Mouse (Mus musculus) thymus, adult 2 months (tissue): Measurements from ENCODE around the gene Habp4. TPM values are rescaled to one million over a fixed set of nuclear protein-coding genes. Genes with fewer than 3 reads are reported as not detected.

Source experiments
- DNase-seq: peaks from one replicate; pipeline ENCODE4 v3.0.0; 2021
- H3K27ac ChIP-seq: fragments of 200-500 bp; 2 replicates; pipeline ENCODE4 v1.5.1; 2012; ENCODE audit warnings: low read length, control low read depth; ENCODE audit not compliant: control insufficient read depth, insufficient read depth
- H3K27me3 ChIP-seq: fragments of 200-500 bp; 2 replicates; pipeline ENCODE4 v1.6.1; 2012; ENCODE audit warnings: mild to moderate bottlenecking, low read length, moderate library complexity, mixed read lengths; ENCODE audit not compliant: control insufficient read depth, insufficient read depth
- H3K36me3 ChIP-seq: fragments of 200-500 bp; 2 replicates; pipeline ENCODE4 v1.6.1; 2012; ENCODE audit warnings: mild to moderate bottlenecking, low read length, moderate library complexity; ENCODE audit not compliant: control insufficient read depth, insufficient read depth
- H3K4me1 ChIP-seq: fragments of 200-500 bp; replicated peaks from 2 replicates; pipeline ENCODE4 v1.6.1; 2012; ENCODE audit warnings: low read length; ENCODE audit not compliant: control insufficient read depth, insufficient read depth
- H3K4me3 ChIP-seq: fragments of 200-500 bp; 2 replicates; pipeline ENCODE4 v1.5.1; 2012; ENCODE audit warnings: mild to moderate bottlenecking, low read length, control low read depth, moderate library complexity; ENCODE audit not compliant: control insufficient read depth, insufficient read depth
- CTCF ChIP-seq: fragments of 200-500 bp; IDR thresholded peaks from 2 replicates; pipeline ENCODE4 v1.5.1; 2012; ENCODE audit warnings: mild to moderate bottlenecking, control low read depth, low read length, moderate library complexity, borderline replicate concordance; ENCODE audit not compliant: control insufficient read depth, poor library complexity, insufficient read depth; ENCODE audit errors: extremely low read depth
- POLR2A ChIP-seq: fragments of 200-500 bp; IDR thresholded peaks from 2 replicates; pipeline ENCODE4 v1.6.1; 2012; ENCODE audit warnings: mild to moderate bottlenecking, low read length, control low read depth, moderate library complexity; ENCODE audit not compliant: control insufficient read depth, poor library complexity, insufficient read depth; ENCODE audit errors: extremely low read depth
- WGBS: fragments of 180-500 bp; shearing (Covaris S2); methylation state at CpG from one replicate; pipeline ENCODE4 v1.1.7; 2018; 5-methylcytosine and 5-hydroxymethylcytosine counted together
- polyA plus RNA-seq: library from polyadenylated mRNA; depleted of rRNA; stranded (reverse); fragments of >200 nt; gene quantifications from 2 replicates; pipeline ENCODE4 v1.2.3, GENCODE M21; 2012

The Habp4 gene
- polyA plus RNA-seq, 1 experiment = 10.8 TPM

- 43% methylated on average over 2 of the region's 2 CpGs for WGBS
- Histone ChIP-seq H3K4me1 (no peaks in the 10 kb centered on the region), H3K27me3 (no peaks in the 10 kb centered on the region), H3K4me3 (no peak overlapping the region), H3K36me3 (no peaks in the 10 kb centered on the region), H3K27ac (no peak overlapping the region)
- peak; percentile 12 for DNase-seq
- TF ChIP-seq CTCF (no peak), POLR2A (no peak)
Observed at GRCm38 (mm10) chr13:64205186-64205585, 43.6 kb downstream of the Habp4 start.

- 95% methylated on average over 6 of the region's 6 CpGs for WGBS
- H3K27me3 ChIP-seq = no peaks in the 10 kb centered on the region
- no peak overlapping the region for H3K27ac ChIP-seq
- H3K36me3 ChIP-seq = no peaks in the 10 kb centered on the region
- H3K4me1 ChIP-seq = no peaks in the 10 kb centered on the region
- no peak for DNase-seq
- H3K4me3 ChIP-seq = no peak overlapping the region
- TF ChIP-seq POLR2A = no peak
- TF ChIP-seq CTCF = no peak
Observed at GRCm38 (mm10) chr13:64208146-64208545, 46.5 kb downstream of the Habp4 start.

- WGBS = 88% methylated on average over 5 of the region's 5 CpGs
- no peak for TF ChIP-seq CTCF
- no peak for TF ChIP-seq POLR2A
- no peaks in the 10 kb centered on the region for H3K27me3 ChIP-seq
- no peak overlapping the region for H3K27ac ChIP-seq
- H3K4me3 ChIP-seq = no peak overlapping the region
- H3K4me1 ChIP-seq = no peaks in the 10 kb centered on the region
- no peak for DNase-seq
- H3K36me3 ChIP-seq = no peaks in the 10 kb centered on the region
Observed at GRCm38 (mm10) chr13:64211995-64212603, 50.5 kb downstream of the Habp4 start.

- H3K36me3 ChIP-seq = no peaks in the 10 kb centered on the region
- 97% methylated on average over 5 of the region's 5 CpGs for WGBS
- no peak overlapping the region for H3K27ac ChIP-seq
- H3K4me3 ChIP-seq = no peak overlapping the region
- no peaks in the 10 kb centered on the region for H3K27me3 ChIP-seq
- H3K4me1 ChIP-seq = no peaks in the 10 kb centered on the region
- TF ChIP-seq CTCF (no peak), POLR2A (no peak)
- no peak for DNase-seq
Observed at GRCm38 (mm10) chr13:64214891-64215290, 53.3 kb downstream of the Habp4 start.

- Histone ChIP-seq H3K27ac (no peak overlapping the region), H3K4me3 (no peak overlapping the region), H3K4me1 (peaks cover 4% of the 10 kb centered on the region), H3K36me3 (no peaks in the 10 kb centered on the region), H3K27me3 (no peaks in the 10 kb centered on the region)
- no peak for DNase-seq
- WGBS = 95% methylated on average over 3 of the region's 3 CpGs
- TF ChIP-seq CTCF (no peak), POLR2A (no peak)
Observed at GRCm38 (mm10) chr13:64225738-64226137, 64.1 kb downstream of the Habp4 start.

- peaks cover 4% of the 10 kb centered on the region for H3K4me1 ChIP-seq
Observed at GRCm38 (mm10) chr13:64226725-64227124, 65.1 kb downstream of the Habp4 start.

GRCm38 (mm10) chr13:64233139-64233538 is 71.5 kb downstream of the Habp4 start:
- 96% methylated on average over 4 of the region's 4 CpGs for WGBS
- H3K27ac ChIP-seq = no peak overlapping the region
- no peaks in the 10 kb centered on the region for H3K27me3 ChIP-seq
- H3K36me3 ChIP-seq = no peaks in the 10 kb centered on the region
- TF ChIP-seq POLR2A = no peak
- TF ChIP-seq CTCF = no peak
- H3K4me3 ChIP-seq = no peak overlapping the region
- no peak for DNase-seq
- peaks cover 4% of the 10 kb centered on the region for H3K4me1 ChIP-seq

More at GRCm38 (mm10) chr13:64226725-64227124, 65.1 kb downstream of the Habp4 start:
- WGBS = 91% methylated on average over 4 of the region's 4 CpGs
- no peaks in the 10 kb centered on the region for H3K27me3 ChIP-seq
- no peak overlapping the region for H3K27ac ChIP-seq
- H3K4me3 ChIP-seq = no peak overlapping the region
- DNase-seq = no peak
- TF ChIP-seq POLR2A (no peak), CTCF (no peak)
- no peaks in the 10 kb centered on the region for H3K36me3 ChIP-seq
